Mouse (Mus musculus) embryo, embryonic 10 days (tissue): ENCODE measurements around the gene Peak1.

Source experiments
- DNase-seq: peaks from one replicate; pipeline ENCODE4 v3.0.0-alpha.2; 2015; ENCODE audit warnings: low spot score

The Peak1 gene

GRCm38 (mm10) chr9:56200200-56200599 is 217.7 kb downstream of the Peak1 start:
- no peak for DNase-seq

GRCm38 (mm10) chr9:56196921-56197320 is 220.9 kb downstream of the Peak1 start:
- no peak for DNase-seq

- no peak for DNase-seq
These were observed 222.7 kb downstream of the Peak1 start for GRCm38 (mm10) chr9:56195193-56195592.

GRCm38 (mm10) chr9:56191498-56192455 is 226.1 kb downstream of the Peak1 start:
- peak; percentile 25 for DNase-seq

DNA sequence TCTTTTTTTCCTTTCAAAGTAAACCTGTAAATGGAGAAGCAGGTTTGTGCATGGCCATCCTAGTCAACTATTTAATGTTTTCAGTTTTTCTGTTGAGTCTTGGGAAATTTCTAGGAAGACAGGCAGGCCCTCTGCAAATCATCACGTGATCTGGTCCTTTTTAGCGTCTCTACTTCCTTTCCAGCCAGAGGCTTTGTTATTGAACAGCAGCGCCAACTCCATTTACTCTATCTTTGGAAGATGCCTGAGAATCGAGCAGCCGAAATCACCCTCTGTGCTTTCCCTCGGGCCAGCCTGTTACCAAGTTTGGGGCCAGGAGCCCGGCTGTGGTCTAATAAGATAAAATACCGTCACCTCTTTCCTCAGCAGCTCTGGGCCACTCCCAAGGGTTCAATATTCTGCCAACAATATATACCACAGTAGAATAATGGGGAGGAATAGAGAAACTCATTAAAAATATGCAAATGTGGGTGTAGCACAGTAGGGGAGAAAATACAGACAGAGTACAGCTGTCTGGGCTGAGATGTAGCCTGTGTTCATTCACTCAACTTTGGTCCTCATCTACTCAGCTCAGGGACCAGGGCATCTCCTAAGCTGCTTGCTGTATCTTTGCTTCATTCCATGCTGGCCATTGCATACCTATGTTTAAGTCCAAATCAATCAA is 237.6 kb downstream of the Peak1 start:
- DNase-seq: no peak

DNA sequence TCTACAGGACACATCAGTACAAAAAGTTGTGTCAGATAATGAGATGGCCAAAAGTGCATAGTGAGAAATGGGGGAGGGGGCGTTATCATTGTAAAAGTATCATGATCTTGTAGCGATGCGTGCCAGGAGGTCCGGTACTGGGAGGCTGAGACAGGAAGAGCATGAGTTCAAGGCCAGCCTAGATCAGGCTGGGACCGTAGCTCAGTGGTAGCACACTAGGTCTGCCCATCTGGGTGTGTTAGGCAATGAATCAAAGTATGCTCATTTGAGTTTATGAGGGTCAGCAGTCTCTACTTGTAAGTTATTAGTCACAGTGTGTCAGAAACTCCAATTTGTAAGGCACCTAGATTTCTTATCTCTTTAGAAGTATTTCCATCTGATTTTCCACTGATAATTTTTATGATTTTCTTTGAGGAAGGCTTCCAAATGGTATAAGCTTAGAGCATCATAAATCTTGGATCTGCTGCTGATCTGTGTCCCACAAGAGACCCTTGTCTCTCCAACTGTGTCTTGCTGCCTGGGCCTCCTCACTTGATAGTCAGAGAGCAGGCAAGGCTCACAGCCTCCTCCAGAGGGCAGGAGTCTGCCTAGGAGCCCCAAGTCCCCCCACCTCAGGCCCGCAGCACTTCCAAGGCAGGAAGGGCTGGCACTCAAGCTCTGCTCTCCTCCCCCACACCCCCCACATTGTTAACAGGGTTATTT is 238.3 kb downstream of the Peak1 start:
- peak; percentile 35 for DNase-seq

GRCm38 (mm10) chr9:56177354-56177753 is 240.5 kb downstream of the Peak1 start:
- no peak for DNase-seq

- DNase-seq: no peak
These were observed 242.6 kb downstream of the Peak1 start for GRCm38 (mm10) chr9:56175316-56175715.

DNA sequence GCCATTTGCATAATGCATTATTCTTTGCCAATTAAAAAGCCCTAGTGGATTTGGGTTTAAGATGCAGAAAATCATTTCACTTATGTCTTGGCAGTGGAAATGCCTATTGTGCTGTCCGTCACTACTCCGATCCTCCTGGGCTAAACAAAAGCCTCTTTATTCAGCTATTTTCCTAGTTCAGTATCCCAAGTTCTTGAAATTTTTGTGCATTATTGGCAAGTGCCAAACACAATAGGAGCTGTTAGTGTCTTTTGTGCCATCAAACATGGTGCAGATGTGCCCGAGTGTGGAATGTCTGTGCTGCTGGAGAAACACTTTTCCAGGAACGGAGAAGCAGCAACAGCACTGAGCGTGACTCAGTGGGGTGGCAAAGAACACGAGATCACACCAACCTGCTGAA is 250.2 kb downstream of the Peak1 start:
- no peak for DNase-seq

GRCm38 (mm10) chr9:56166161-56166560 is 251.7 kb downstream of the Peak1 start:
- no peak for DNase-seq

DNA sequence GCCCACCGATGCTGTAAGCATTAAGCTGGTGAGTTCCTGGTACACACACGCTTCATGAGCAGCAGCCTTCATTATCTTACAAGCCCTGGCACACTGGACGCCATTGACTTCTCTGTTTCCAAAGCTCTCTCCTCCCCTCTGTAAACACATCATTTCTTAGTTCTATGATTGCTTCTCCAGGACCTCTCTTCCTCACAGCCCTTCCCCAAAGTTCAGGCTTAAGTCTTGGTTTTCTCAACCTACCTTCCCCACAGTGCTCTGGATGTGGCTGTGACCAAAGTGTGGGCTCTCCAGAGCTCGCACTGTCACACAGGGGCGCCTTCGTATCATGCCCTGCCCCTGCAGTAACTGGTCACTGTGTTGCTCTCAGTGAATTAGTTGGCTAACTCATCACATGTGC is 252.5 kb downstream of the Peak1 start, which contains the start of gene Tspan3:
Gene Tspan3 (minus strand): TSS at position 101 of the 400 bp plus-strand sequence.
- no peak for DNase-seq

GRCm38 (mm10) chr9:56160341-56161141 is 257.3 kb downstream of the Peak1 start:
- peak; percentile 96 for DNase-seq

- DNase-seq: no peak
These were observed 258.4 kb downstream of the Peak1 start for GRCm38 (mm10) chr9:56159456-56159855.

DNA sequence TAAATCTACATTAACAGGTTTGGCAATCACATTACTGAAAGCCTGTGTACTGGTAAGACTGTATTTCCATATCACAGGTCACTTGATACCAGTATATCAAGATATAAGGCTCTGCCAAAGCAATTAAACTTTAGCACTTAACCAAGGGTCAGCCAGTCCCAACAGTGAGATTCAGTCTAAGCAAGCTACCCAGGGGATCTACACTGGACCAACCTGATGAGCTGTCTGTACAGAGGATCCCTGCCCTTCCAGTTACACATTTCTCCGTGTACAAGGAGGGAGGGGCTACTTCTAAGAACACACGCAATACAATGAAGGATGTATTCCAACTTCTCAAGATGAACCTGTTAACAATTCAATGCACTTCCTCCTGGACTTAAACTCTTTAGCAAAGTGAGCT is 259.8 kb downstream of the Peak1 start:
- DNase-seq: no peak

DNA sequence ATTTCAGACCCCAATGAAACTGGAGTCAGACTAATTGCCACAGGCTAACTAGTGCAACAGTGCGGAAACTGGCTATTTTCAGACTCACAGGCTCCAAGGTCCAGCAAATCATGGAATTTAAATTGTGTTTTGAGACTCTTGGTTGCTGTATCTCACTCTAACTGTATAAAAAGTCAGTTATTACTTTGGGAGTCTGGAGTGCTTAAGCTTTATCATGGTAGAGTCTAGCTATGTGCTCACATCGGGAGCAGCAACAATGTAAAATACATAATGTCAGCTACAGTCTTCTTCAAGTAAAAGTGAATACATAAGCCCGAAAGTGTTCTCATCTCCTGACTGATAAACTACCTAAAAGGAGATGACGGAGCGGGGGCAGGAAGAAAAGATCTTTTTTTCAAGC is 263.3 kb downstream of the Peak1 start:
- no peak for DNase-seq

DNA sequence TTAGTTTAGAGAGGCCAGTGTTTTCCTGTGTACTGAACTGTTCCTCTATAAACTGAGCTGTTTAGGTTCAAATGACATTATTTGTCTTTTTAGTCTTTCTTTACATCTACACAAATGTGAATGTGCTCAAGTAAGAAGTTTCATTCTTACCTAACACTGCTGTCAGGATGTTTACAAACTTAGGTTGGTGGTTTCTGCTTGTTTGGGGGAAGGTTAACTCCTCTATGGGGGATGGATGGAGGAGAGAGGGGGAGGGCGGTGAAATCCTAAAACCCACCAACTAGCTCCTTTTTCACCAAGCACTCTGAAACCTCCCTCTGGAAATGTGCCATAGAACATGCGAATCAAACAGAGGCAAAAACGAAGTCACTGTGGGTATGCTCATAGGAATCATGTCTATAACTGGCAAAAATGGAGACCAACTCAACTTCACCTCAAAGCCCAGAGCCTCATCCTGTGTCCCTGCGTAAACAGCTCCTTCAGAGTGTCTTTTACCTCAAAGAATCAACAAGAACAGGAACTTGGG is 265.3 kb downstream of the Peak1 start:
- DNase-seq: no peak

DNA sequence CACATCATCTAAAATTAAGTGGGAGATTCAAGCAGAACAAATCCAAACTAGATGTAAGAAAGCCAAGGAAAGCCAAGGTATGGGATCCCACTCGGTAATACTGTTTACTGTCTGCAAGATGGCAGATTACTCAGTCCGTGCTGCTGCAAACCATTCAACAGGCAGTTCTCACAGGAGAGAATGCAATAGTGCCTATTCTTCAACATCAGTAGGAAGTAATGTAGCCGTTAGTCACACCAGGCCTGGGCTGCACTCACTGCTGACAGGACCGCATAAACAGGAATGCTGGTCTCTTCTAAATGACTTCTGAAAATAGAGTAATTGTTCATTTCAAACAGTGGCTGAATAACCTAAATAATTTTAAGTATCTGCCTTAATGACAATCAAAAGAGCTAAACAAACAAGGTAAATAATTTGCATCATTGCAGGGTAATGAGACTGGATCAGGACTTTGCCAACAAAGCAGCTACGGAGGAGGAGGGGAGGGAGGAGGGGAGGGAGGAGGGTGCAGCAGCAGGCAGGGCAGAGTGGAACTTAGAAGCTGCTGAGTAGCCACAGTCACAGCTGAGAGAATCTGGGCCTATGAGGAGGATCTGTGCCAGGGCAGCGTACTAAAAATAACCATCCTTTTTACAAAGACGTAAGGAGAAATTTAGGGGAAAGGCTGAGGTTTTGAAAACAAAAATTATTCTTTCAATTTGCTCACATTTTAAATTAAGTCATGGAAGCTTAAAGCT is 266.0 kb downstream of the Peak1 start:
- DNase-seq: no peak
